Mouse (Mus musculus) heart, postnatal 10 days (tissue): ENCODE measurements around the gene Nup188. TPM values are rescaled to one million over a fixed set of nuclear protein-coding genes. Genes with fewer than 3 reads are reported as not detected.
A peak's percentile ranks its signal among the peaks of the same experiment; 100 is the strongest.

Experiments
- DNase-seq, 2 experiments: peaks; one replicate each; pipeline ENCODE4 v3.0.0; 2021
- intact Hi-C: fragments of 180-260 bp; cut with DNase I; formaldehyde crosslinking; loops from one replicate; pipeline ENCODE4 v1.15.1; 2025
- total RNA-seq, 2 experiments: library from RNA; stranded (reverse); gene quantifications; 2 replicates each; pipeline ENCODE4 v1.2.3; 2021

Gene Nup188
- total RNA-seq, 2 experiments from 2014 or later, result 25.1 to 26.6 TPM

- intact Hi-C loops, result loop anchor here (5.0 kb wide), 1 partner anchor 240 kb away; no protein-coding TSS in a partner anchor
- DNase-seq, result no peak
These were observed 56.3 kb downstream of the Nup188 start for GRCm38 (mm10) chr2:30342544-30342943.

GRCm38 (mm10) chr2:30343601-30344137, 57.5 kb downstream of the Nup188 start:
- DNase-seq, result peak; percentile 78 to 79

GRCm38 (mm10) chr2:30345971-30346676, 59.9 kb downstream of the Nup188 start:
- no peak for DNase-seq
- intact Hi-C loops, result no loop called here

More at GRCm38 (mm10) chr2:30343601-30344137, 57.5 kb downstream of the Nup188 start:
- intact Hi-C loops, result loop anchor here (5.0 kb wide), 1 partner anchor 241 kb away; no protein-coding TSS in a partner anchor

- DNase-seq, result no peak
- intact Hi-C loops, result no loop called here
These were observed 63.0 kb downstream of the Nup188 start for GRCm38 (mm10) chr2:30349196-30349595.

GRCm38 (mm10) chr2:30351149-30351548, 65.0 kb downstream of the Nup188 start:
- DNase-seq, result peak in 1 of 2 experiments; percentile 38
- intact Hi-C loops, result no loop called here

- intact Hi-C loops, result no loop called here
- no peak for DNase-seq
These were observed 69.7 kb downstream of the Nup188 start for GRCm38 (mm10) chr2:30355861-30356260.

- intact Hi-C loops, result no loop called here
- DNase-seq, result no peak
These were observed 70.1 kb downstream of the Nup188 start for GRCm38 (mm10) chr2:30356266-30356665.

GRCm38 (mm10) chr2:30356906-30357305, 70.7 kb downstream of the Nup188 start:
- intact Hi-C loops, result no loop called here
- no peak for DNase-seq

- intact Hi-C loops, result no loop called here
- DNase-seq, result peak; percentile 51 to 57
These were observed 71.6 kb downstream of the Nup188 start for GRCm38 (mm10) chr2:30357552-30358510.

GRCm38 (mm10) chr2:30358533-30359531, 72.6 kb downstream of the Nup188 start, which contains the start of gene Sh3glb2:
Gene Sh3glb2, minus strand, starts transcription at chr2:30359337.
- intact Hi-C loops, result no loop called here
- peak; percentile 88 to 89 for DNase-seq

- DNase-seq, result no peak
- intact Hi-C loops, result no loop called here
These were observed 74.4 kb downstream of the Nup188 start for GRCm38 (mm10) chr2:30360626-30361025.

- no peak for DNase-seq
- intact Hi-C loops, result no loop called here
These were observed 76.7 kb downstream of the Nup188 start for GRCm38 (mm10) chr2:30362865-30363264.

GRCm38 (mm10) chr2:30363773-30364650, 77.8 kb downstream of the Nup188 start, which contains the start of gene Miga2:
Gene Miga2, plus strand, starts transcription at chr2:30364233.
- peak; percentile 99 for DNase-seq
- intact Hi-C loops, result no loop called here

- intact Hi-C loops, result no loop called here
- DNase-seq, result no peak
These were observed 79.3 kb downstream of the Nup188 start for GRCm38 (mm10) chr2:30365281-30366069.

- peak; percentile 38 to 41 for DNase-seq
- intact Hi-C loops, result no loop called here
These were observed 80.0 kb downstream of the Nup188 start for GRCm38 (mm10) chr2:30366203-30366602.

GRCm38 (mm10) chr2:30371544-30371943, 85.3 kb downstream of the Nup188 start:
- intact Hi-C loops, result no loop called here

GRCm38 (mm10) chr2:30372726-30373125, 86.5 kb downstream of the Nup188 start:
- intact Hi-C loops, result no loop called here
- DNase-seq, result no peak

More at GRCm38 (mm10) chr2:30371544-30371943, 85.3 kb downstream of the Nup188 start:
- DNase-seq, result no peak

- DNase-seq, result no peak
- intact Hi-C loops, result no loop called here
These were observed 89.7 kb downstream of the Nup188 start for GRCm38 (mm10) chr2:30375893-30376292.
